Mouse (Mus musculus) adrenal gland, adult 18-20 months (tissue): ENCODE results near the gene Acot7. TPM values are rescaled to one million over a fixed set of nuclear protein-coding genes. Genes with fewer than 3 reads are reported as not detected.
"Not testable (repeated sequence)": the region's sequence is repeated elsewhere in the genome, so short reads cannot be mapped to it uniquely, and the experiment has no call there.

Experiments
- DNase-seq, 2 experiments: peaks; one replicate each; pipeline ENCODE4 v3.0.0; 2021 to 2022; ENCODE audit warnings: low spot score in 2 of 2
- total RNA-seq, 2 experiments: library from RNA; stranded (reverse); gene quantifications; 1 replicate in 1 of 2; 2 replicates in 1 of 2; pipeline ENCODE4 v1.2.3; 2021

The Acot7 gene
- total RNA-seq, 2 experiments from 2014 or later = 45.7 to 54.0 TPM

DNA sequence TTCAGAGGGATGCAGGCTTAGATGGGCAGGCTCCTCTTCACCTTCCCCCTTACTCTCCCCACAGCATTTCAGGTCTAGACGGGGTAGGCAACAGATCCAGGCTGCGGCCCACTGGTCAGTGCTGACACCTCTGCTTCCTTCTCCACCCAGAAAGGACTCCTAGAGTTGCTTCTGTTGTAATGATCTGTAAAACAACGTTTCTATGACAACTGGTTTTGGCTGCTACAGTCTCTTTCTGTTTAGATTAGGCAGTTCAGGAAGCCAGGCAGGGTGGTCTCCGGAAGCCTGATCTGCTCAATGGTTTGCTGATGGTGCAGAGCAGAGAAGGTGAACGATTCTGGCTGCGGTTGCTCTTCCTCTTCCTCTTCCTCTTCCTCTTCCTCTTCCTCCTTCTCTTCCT lies 23.6 kb downstream of the Acot7 start:
- no peak for DNase-seq

DNA sequence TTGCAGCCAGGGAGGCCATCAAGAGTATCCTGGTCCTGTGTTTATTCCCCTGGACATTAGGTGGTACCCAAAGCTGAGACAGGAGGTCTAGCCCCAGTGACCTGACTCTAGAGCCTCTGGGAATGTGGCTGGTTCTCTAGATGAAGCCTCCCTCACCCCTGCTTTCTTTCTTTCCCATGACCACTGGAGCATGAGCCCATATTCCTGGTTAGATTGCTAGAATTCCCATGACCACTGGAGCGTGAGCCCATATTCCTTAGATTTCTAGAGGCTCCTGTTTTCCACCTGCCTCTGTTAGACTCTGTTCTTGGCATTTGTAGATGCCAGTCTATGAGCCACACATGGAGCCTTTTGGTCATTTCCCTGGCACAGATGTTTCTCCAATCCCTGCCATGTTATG lies 24.5 kb downstream of the Acot7 start:
- no peak for DNase-seq

DNA sequence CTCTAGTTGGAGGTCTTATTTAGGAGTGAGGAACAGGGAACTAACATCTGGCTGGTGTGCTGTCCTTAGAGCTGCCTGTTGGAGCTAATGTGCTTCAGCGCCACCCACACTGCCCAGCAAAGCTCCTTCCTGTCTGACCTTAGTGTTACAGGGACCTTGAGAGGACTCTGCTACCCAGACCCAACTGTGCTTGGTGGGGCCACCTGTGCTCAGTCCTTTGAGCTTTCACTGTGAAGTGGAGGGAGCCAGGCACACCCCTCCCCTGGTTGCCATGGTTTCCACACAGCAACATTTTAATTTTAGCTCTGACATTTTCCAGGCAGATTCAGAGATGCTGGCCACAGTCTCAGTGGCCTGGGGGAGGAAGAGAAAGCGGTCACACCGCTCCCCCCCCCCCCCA lies 25.0 kb downstream of the Acot7 start:
- DNase-seq = no peak

DNA sequence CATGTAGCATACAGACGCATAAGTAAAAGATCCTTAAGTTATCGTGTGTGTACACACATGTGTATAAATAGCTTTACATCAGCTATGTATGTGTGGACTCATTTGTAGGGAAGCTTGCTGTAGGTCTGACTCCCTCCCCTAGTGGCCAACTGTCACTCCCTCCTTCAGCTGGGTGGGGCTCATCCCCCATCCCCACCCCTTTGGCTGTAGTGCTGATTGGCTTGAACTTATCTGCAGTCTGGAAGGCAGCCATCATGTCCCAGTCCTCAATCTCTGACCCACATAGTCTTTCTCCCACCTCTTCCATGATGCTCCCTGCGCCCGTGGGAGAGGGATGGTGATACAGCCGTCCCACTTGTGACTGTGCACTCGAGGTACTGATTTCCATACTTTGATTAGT lies 26.7 kb downstream of the Acot7 start:
- no peak for DNase-seq

DNA sequence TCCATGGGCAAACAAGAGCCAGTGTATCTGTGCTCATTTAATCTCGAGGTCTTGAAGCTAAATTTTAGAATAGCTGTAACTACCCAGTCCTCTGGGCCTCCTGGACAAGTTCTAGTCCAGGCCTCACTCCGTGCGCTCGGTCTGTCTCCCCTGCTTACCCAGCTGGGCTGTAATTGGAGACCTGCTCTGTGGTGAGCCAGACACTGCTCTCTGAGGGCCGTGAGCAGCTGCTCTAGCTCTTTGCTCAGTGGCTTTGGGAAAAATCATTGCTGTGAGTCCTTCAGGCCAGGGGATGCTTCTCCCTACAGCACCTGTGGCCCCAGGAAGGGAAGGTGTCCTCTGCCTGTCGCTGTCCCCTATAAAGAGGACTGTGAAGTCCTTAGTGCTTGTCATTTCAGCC lies 28.3 kb downstream of the Acot7 start:
- DNase-seq = no peak

DNA sequence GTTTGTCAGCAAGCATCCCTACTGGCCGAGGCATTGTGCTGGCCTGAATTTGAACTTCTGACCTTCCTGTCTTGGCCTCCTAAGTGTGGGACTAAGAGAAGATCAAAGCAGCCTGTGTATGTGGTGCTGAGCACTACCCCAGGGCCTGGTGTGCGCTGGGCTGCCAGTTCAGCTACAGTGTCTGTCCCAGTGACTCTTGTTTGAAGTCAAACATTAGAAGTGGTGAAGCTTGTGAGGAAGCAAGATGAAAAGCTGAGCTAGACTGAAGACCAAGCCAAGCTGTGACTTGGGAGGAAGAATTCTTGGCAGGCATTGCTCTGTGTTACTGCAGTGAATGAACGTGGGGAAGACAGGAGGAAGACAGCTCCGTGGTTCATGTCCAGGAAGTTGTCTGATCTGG lies 31.7 kb downstream of the Acot7 start:
- DNase-seq = no peak

DNA sequence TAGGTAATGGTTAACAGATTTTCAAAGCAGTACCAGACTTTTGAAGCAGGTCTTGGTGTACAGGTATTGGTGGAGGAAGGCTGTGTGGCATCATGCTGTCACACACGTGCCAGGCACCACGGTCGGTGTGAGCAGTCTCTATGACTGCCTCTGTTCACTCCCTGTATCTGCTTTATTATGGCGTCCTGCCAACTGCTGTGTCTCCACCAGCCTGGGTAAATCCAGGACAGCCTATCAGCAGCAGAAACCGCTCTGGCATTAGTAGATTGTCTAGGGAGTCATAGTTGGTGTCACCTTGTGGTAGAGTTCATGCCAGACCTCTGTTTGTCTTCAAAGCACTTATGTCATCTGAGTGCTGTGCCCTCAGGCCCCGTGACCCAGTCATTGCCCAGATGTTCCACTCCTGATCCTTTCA lies 34.2 kb downstream of the Acot7 start:
- no peak for DNase-seq

DNA sequence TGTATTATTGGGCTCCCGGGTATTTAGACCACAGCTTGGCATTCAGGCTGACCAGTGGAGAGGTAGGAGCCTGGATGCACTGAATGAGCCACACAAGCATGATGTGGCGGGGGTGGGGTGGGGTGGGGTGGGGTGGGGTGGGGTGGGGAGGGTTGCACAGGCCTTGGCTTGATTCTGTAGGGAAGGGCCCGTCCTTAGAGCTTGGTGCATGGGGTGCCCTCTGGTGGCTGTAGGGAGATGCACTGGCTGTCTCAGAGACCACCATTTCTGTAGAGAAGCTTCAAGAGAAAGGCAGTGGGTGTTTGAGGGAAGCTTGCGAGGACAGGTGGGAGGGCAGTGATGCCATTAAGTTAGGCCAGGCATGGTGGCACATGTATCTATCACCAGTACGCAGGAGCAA lies 34.6 kb downstream of the Acot7 start:
- DNase-seq = peak; percentile 35 to 53

DNA sequence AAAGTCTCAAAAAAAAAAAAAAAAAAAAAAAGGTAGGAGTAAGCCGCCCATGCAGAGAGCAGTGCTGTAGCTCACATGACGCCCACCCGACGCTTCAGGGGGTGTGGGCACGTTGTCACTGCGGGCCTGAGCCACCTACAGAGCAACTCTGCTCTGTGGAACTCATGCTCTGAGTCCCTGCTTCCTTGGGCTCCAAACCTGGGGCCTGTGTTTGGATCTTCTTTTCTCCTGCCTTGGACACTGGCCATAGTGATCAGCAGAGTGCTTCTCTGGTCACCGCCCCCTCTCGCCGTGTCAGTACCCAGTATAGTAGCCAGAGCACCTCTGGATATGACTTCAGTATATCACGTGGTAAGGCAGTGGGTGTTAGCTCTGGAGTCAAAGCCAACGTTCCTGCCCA lies 35.0 kb downstream of the Acot7 start:
- DNase-seq = no peak

DNA sequence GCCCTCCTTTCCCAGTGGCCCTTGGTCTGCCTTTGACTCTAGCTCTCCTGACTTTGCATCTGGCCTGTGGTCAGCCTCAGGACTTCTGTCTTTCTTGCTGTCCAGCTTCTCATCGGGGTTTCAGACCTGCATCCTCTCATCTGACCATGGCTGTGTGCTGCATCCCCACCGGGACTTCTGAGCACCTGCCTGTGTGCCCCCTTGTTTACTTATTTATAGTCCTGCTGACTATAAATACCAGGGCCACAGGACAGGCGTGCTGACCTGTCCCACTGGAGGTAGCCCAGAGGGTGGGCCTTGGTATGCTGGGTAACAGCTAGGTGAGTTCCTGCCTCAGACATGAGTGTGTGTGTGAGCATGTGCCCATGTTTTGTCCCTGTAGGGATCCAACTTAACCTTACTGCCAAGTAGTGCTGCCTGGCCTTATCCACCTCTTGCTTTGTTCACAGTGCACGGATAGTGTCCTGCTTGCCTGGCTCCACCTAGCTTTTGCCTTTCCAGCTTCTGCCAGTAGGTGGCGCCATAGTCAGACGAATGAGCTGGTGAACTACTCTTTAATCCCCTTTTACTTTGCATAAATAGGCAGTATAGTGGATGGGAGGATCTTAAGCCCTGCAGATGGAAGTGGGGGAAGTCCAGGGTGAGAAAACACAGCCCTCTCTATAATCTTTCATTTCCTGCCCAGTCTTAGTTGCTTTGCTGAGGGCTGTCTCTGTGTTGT lies 36.0 kb downstream of the Acot7 start:
- DNase-seq = peak; percentile 92 to 93

DNA sequence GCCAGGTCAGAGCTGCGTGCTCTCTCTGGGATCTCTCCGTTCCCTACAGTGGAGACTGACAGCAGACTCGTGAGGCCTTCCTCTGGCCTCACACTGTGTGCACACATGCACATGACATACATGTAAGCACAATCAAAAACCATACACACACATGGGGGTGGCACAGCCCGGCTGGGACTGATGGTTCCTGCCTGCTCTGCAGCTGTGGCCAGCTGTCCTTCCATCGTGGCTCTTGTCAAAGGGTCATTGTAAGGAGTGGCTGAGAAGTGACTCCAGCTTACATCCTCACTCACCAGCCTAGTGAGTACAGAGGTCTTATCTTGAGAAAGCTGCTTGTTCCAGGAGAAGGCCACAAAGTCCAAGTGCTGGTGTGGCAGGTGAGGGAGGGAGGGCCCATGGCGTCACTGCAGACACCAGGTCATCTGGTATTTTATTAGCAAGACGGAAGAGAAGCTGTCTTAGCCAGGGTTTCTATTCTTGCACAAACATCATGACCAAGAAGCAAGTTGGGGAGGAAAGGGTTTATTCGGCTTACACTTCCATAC lies 37.0 kb downstream of the Acot7 start:
- no peak for DNase-seq

DNA sequence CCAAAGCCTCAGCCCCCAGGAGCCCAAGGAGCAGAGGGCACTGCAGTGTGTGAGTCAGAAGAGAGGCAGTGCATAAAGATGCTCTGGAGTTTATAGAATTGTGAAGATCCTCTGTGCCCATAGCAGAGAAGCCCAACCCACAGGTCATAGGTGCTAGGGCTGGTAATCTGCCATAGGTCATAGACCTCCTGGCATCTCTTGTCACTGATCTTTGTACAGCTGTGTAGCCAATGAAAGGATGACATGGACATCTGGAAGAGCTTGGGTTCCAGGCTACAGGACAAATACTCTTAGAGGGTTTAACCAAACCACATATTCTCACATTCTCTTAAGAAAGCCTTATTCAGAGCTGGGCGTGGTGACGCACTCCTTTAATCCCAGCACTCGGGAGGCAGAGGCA lies 41.7 kb downstream of the Acot7 start:
- no peak for DNase-seq

DNA sequence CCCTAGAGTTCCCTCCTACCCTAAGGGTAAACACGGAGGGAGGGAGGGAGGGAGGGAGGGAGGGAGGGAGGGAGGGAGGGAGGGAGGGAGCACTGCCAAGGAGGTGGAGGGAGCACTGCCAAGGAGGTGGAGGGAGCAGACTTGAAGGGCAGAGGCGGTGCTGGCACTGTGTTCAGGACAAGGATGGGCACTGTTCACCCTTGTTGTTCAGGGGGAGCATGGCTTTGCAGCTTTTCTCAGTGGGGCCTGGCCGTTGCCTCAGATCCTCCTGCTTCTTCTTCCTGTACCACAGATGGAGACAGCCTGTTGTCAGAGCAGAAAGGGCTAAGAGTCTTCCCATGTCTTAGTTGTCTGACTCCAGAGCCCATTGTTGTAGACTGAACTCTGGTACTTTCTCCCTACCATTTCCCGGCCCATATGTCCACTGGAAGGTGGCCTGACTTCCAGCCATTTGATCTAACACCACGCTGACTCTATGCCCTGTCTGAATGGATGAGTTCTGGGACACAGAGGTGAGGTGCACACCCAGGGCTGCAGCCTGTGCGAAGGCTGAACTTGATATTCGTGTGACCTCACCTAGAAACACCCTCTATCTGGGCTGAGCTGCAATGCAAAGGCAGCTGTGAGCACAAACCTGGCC lies 43.0 kb downstream of the Acot7 start:
- DNase-seq = no peak

DNA sequence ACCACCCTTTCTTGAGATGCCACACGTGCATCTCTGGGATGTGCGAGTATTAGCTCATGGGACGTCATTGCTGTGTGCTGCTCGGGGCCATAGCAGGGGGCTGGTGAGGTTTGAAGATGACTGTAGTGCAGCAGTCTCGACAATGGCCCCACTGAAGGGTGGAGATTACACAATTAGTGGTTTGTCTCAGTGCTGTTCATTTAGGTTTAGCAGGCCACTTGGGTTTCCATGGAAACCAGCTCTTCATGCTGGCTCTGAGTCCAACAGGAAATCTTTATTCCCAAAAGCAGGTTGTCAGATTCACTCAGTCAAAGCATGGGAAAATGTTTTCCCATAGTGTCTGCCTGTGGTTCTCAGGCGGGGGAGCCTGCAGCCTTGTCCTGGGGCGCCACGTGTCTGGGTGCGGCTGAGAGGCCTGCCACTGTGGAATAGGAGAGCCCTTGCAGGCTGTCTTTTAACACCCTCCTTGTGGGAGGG lies 43.5 kb downstream of the Acot7 start:
- DNase-seq = no peak

DNA sequence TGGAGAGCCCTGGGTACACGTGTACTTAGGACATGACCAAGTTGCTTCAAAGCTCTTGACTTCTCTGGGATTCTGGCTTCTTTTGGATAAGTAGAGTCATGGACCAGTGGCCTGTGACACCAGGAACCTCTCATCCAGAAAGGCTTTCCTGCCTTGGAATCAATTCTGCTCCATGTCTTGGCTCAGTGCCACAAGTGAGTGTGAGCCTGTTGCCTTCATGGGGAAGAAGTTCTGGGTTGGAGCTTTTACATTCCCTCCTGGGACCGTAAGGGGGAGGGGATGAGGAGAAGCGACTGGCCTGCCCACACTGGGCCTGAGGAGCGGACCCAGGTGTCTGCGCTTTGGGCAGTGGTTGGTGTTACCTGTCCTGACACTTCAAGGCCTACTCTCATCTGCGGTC lies 44.2 kb downstream of the Acot7 start:
- DNase-seq = no peak

DNA sequence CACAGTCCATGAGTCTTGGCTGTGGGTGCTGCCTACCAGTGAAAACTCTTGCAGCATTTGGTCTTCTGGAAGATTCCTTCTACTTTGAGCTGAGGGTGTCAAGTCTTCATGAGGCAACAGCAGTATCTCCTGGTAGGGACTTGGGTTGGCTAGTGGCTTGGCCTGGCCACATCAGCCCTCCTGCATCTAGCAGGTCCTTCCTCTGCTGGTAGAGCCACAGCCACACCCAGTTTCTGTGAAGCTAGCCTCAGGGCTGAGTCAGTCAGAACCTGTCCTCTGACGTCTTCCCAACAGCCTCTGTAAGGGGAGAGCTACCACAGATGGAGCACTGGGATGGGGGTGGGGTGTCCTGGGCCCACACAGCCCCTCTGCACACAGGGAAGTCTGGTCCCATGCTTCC lies 44.6 kb downstream of the Acot7 start:
- DNase-seq = no peak

DNA sequence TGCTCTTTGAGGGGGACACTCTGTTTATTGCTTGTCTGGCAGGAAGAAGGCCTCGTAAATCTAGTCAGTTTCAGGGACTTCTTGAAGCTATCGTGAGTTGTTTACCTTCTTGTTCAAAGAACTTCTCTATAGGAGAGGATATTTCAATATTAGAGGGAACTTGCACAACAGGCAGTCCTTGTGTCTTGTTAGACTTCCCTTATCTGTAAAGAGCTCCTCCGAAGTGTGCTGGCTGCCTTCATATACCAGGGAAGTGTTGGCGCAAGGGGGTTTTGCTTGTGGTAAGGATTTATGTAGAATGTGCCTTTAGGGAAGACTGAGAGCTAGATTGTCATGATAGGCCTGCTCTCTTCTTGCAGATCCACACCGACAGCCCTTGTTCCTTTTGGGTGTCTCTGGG lies 46.2 kb downstream of the Acot7 start:
- no peak for DNase-seq

DNA sequence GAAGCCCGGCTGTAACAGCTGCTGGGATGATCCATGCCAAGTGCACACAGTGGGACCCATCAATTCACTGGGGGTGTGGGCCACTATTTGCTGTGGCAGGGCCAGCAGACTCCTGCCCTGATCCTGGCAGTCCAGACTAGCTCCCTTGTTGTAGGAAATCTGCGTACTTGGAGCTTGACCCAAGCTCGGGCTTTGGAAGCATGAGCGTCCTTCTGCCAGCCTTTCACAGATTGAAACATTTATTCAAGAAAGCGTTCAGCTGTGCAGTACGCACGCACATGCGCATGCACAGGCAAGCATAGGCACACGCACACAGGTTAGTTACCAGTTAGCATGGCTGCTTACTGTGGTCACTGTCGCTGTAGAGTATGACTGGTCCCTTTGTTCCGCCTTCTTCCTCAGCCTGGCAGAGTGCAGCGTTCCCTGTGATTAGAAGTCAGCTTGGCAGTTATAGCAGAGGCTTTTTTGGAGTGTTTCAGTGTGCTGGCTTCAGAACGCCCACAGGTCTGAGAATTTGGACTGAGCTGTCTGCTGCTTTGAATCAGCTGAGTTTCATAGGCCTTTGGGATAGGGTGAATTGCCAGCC lies 49.1 kb downstream of the Acot7 start:
- DNase-seq = no peak

DNA sequence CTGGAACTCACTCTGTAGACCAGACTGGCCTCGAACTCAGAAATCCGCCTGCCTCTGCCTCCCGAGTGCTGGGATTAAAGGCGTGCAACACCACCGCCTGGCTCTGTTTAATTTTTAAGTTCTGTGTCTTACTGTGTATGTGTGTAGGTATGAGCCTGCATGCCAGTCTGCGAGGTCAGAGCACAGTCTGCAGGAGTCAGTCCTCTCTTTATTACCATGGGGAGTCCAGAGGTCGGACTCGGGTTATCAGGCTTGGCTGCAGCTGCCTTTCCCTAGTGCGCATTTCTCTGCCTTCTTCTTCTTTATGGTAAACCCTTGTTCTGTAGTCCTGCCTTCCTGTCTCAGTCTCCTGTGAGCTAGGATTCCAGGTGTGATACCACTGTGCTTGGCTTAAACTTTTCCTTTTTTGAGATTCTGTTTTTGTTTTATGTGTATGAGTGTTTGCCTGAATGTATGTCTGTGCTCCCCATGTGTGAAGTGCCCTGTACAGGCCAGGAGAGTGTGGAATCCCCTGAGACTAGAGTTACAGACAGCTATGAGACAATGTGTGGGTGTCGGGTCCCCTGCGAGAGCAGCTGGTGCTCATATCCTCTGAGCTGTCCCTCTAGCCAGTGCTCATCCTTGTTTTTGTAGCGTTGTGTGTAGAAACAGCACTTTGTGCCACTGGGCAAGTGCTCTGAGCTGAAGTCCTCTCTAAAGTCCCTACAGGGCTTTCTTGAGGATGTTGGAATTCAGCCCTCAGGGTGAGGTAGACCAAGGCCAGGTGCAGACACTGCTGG lies 50.0 kb downstream of the Acot7 start:
- DNase-seq = no peak

DNA sequence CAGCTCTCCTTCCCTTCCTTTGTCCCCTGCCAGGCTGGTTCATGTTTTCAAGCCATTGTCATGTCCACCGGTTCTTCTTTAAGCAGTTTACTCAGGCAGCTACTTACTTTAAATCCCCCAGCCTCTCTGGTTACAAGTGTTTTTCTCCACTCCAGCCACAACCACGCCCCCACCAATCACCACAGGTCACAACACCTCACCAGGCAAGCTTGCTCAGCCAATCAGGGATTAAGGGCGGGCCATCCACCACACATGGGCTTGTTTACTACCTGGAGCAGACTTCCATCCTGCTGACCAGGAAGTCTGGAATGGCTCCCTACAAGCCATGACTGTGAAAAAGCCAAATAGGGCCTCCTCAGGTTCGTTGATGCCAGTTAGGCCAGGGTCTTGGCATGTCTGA lies 52.4 kb downstream of the Acot7 start:
- not testable (repeated sequence) for DNase-seq

DNA sequence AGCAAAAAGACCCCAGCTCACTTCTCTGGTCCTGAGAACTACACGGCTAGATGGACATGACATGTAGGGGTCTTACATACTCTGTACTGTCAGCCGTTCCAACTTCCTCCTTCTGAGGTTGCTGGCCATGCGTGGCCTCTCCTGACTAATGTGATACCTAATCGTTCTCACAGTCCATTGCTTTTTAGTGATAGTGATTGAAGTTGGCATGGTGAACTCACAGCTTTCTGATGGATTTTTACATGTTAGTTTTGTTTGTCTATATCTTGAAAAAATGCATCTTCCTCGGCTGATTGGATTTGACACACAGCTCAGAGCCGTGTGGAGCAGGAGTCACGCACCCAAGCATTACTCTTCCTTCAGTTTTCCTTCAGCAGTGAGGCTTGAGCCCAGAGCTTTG lies 53.4 kb downstream of the Acot7 start:
- DNase-seq = no peak
